Mouse (Mus musculus) heart, postnatal 0 days (tissue): Measurements from ENCODE around the gene Trrap.

Experiments used
- CTCF ChIP-seq: IDR thresholded peaks from 2 replicates; pipeline ENCODE4 v1.5.1; 2016; ENCODE audit warnings: antibody characterized with exemption, control low read depth, low read depth
- EP300 ChIP-seq: IDR thresholded peaks from 2 replicates; pipeline ENCODE4 v1.6.1; 2016; ENCODE audit warnings: antibody characterized with exemption, low read depth

DNA sequence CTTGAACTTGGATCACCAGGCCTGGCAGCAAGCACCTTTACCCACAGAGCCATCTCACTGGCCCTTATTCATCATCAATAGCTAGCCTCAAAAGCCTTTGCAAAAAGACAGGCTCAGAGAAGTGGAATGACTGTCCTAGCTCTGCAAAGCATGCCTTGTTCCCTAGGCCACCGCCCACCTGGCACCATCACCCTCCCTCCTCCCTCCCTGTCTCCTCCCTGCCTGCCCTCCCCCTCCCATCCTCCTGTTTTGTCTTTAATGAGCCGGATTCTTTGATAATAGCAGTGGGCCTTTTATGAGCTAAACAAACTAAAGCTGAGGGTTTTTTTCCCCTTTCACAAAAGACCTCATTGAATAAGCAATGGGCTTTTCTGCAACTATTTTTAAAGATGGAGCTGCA is 42.6 kb upstream of the Trrap start:
- TF ChIP-seq CTCF (no peak), EP300 (no peak)
